Mouse (Mus musculus) liver, embryonic 11.5 days (tissue): Measurements from ENCODE around the gene Grin2a. TPM values are rescaled to one million over a fixed set of nuclear protein-coding genes. Genes with fewer than 3 reads are reported as not detected.

Experiments
- ATAC-seq: fragments of 200-750 bp; cut with Nextera tagmentation; replicated peaks from 2 replicates; pipeline ENCODE4 v1.8.0; 2017; ENCODE audit warnings: moderate number of reproducible peaks, mild to moderate bottlenecking, moderate TSS enrichment, moderate library complexity; ENCODE audit not compliant: low FRiP score
- DNase-seq: peaks from one replicate; pipeline ENCODE4 v3.0.0-alpha.2; 2017; ENCODE audit warnings: low spot score
- H3K27ac ChIP-seq: fragments of 300-500 bp; sonication (generic); 2 replicates; pipeline ENCODE4 v1.5.1; 2014; ENCODE audit warnings: mild to moderate bottlenecking, low read depth, low read length, control low read depth
- H3K27me3 ChIP-seq: fragments of 300-500 bp; sonication (generic); replicated peaks from 2 replicates; pipeline ENCODE4 v1.6.1; 2014; ENCODE audit warnings: low read length, mixed read lengths; ENCODE audit not compliant: control insufficient read depth, insufficient read depth
- H3K36me3 ChIP-seq: fragments of 300-500 bp; sonication (generic); 2 replicates; pipeline ENCODE4 v1.6.1; 2014; ENCODE audit warnings: mild to moderate bottlenecking, low read length, moderate library complexity, mixed read lengths; ENCODE audit not compliant: control insufficient read depth, insufficient read depth
- H3K4me1 ChIP-seq: fragments of 300-500 bp; sonication (generic); replicated peaks from 2 replicates; pipeline ENCODE4 v1.6.1; 2014; ENCODE audit warnings: low read length, mixed read lengths; ENCODE audit not compliant: control insufficient read depth, insufficient read depth
- H3K4me2 ChIP-seq: fragments of 300-500 bp; sonication (generic); 2 replicates; pipeline ENCODE4 v1.6.1; 2014; ENCODE audit warnings: mild to moderate bottlenecking, control low read depth, moderate library complexity
- H3K4me3 ChIP-seq: fragments of 300-500 bp; sonication (generic); 2 replicates; pipeline ENCODE4 v1.5.1; 2014; ENCODE audit warnings: low read depth, low read length, control low read depth
- H3K9ac ChIP-seq: fragments of 300-500 bp; sonication (generic); 2 replicates; pipeline ENCODE4 v1.6.1; 2014; ENCODE audit warnings: low read depth, low read length, control low read depth
- H3K9me3 ChIP-seq: fragments of 300-500 bp; sonication (generic); 2 replicates; pipeline ENCODE4 v1.6.1; 2016; ENCODE audit warnings: low read length, inconsistent platforms, mixed read lengths; ENCODE audit not compliant: control insufficient read depth
- WGBS: fragments of 180-500 bp; shearing (Covaris S2); extraction: QIAGEN DNeasy Blood & Tissue Kit; methylation state at CpG from one replicate; pipeline ENCODE4 v1.1.7; 2014; 5-methylcytosine and 5-hydroxymethylcytosine counted together
- polyA plus RNA-seq: library from polyadenylated mRNA; unstranded; fragments of >200 nt; fragmentation: Nextera tagmentation; extraction: Ambion mirVana; gene quantifications from 2 replicates; pipeline ENCODE4 v1.2.1, GENCODE M21; 2014

Gene Grin2a
- polyA plus RNA-seq, 1 experiment from 2014 or later = 0.70 TPM

DNA sequence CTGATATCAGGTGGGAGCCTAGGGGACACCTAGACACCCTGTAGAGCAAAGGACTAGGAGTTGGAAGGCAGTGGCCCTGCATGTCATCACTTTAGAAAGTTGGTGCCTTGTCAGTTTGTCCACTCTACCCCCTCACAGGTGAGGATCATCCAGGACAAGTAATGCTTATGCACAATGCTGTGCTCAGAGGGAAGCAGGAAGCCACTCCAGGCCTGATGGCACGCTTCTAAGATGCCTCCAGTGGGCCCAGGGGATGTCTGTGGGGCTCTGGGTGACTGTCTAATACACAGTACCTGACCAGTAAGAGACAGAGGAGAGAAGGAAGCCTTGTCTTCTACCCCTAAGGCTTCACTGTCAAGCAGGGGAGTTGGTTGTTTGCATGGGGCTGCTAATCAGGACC, 7.6 kb upstream of the Grin2a start:
- Histone ChIP-seq H3K27me3 (no peaks in the 10 kb centered on the region), H3K4me2 (no peak overlapping the region), H3K36me3 (no peaks in the 10 kb centered on the region), H3K27ac (no peak overlapping the region), H3K4me1 (no peaks in the 10 kb centered on the region), H3K4me3 (no peak overlapping the region), H3K9me3 (no peaks in the 10 kb centered on the region), H3K9ac (no peak overlapping the region)
- ATAC-seq (no peak), DNase-seq (no peak)
- WGBS = 41% methylated on average over 1 of the region's 1 CpGs

DNA sequence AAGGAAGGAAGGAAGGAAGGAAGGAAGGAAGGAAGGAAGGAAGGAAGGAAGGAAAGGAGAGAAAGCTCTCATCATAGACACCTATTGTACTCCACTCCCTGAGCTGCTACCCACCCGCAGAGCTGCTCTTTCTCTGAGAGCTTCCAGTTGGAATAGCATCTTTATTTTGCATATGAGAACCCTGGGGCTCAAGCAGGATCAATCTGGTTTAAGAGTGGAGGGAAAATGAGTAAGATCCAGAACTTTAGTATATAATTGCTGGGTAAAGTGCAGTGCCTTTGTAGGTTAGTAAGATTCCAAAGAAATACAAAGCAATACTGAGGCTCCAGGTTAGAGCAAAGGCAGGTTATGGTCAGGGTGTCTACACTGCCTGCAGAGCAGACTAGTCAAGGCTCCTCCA, 6.2 kb upstream of the Grin2a start:
- ATAC-seq (no peak), DNase-seq (no peak)
- H3K27me3 ChIP-seq = no peaks in the 10 kb centered on the region; the same call in 1 of the 2 replicates
- H3K36me3 ChIP-seq = no peaks in the 10 kb centered on the region
- no peak overlapping the region for H3K4me2 ChIP-seq
- WGBS = 40% methylated on average over 1 of the region's 1 CpGs
- H3K27ac ChIP-seq = no peak overlapping the region
- H3K9ac ChIP-seq = no peak overlapping the region
- no peaks in the 10 kb centered on the region for H3K4me1 ChIP-seq
- H3K4me3 ChIP-seq = no peak overlapping the region
- H3K9me3 ChIP-seq = no peaks in the 10 kb centered on the region

DNA sequence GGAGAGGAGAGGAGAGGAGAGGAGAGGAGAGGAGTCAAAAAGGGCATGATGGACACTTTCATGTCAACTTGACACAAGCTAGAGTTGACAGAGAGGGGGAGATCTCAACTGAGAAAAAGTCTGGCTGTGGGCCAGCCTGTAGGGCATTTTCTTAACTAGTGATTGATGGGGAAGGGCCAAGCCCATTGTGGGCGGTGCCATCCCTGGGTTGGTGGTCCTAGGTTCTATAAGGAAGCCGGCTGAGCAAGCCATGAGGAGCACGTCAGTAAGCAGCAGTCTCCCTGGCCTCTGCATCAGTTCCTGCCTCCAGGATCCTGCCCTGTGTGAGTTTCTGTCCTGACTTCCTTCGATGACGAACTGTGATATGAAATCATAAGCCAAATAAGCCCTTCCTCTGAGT, 4.6 kb upstream of the Grin2a start:
- Histone ChIP-seq H3K9me3 (no peaks in the 10 kb centered on the region), H3K36me3 (no peaks in the 10 kb centered on the region), H3K27me3 (peaks cover 14% of the 10 kb centered on the region), H3K9ac (no peak overlapping the region), H3K4me2 (no peak overlapping the region), H3K27ac (no peak overlapping the region), H3K4me1 (no peaks in the 10 kb centered on the region), H3K4me3 (no peak overlapping the region)
- WGBS = 56% methylated on average over 5 of the region's 5 CpGs
- no peak for DNase-seq
- no peak for ATAC-seq

DNA sequence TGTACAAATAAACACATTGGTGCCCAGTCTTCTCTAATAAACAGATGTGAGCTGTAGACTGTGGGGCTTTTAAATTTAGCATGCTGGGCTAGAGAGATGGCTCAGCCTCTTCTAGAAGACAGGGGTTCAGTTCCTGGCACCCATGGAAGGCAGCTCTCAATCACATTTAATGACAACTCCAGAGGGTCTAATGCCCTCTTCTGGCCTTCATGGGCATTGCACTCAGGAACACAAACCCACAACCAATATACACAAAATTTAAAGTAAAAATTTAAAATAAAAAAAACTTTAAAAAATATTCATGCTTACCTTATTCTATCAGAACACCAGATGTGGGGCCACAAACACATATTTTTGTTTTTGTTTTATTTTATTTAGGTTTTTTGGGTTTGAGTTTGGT, 2.6 kb upstream of the Grin2a start:
- H3K9me3 ChIP-seq = no peaks in the 10 kb centered on the region
- H3K4me2 ChIP-seq = no peak overlapping the region
- ATAC-seq (no peak), DNase-seq (no peak)
- H3K4me1 ChIP-seq = no peaks in the 10 kb centered on the region
- H3K9ac ChIP-seq = no peak overlapping the region
- no peak overlapping the region for H3K4me3 ChIP-seq
- H3K27ac ChIP-seq = no peak overlapping the region
- H3K27me3 ChIP-seq = peaks cover 34% of the 10 kb centered on the region
- no peaks in the 10 kb centered on the region for H3K36me3 ChIP-seq

DNA sequence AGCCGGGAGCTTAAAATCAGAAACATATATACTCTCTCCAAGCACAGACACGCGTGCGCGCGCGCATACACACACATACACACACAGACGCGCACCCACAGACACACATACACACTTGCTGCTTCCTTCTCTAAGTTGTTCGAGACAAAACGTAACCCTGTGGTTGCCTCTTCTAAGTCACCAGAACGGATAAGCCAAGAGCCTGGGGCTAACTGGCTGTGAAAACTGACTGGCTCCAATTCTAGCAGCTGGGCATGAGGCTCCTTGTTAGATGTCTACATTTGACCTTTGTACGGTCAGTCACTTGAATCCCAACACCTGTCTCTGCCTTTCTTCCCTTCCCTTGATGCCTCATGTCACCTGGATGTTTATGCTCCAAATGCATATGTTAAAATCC, 452 bp upstream of the Grin2a start:
- DNase-seq (no peak), ATAC-seq (no peak)
- Histone ChIP-seq H3K4me2 (peak overlapping the region; percentile 63), H3K4me1 (no peaks in the 10 kb centered on the region), H3K9ac (no peak overlapping the region), H3K36me3 (no peaks in the 10 kb centered on the region), H3K27me3 (peaks cover 52% of the 10 kb centered on the region), H3K9me3 (no peaks in the 10 kb centered on the region), H3K4me3 (no peak overlapping the region), H3K27ac (no peak overlapping the region)
- WGBS = 28% methylated on average over 13 of the region's 13 CpGs

DNA sequence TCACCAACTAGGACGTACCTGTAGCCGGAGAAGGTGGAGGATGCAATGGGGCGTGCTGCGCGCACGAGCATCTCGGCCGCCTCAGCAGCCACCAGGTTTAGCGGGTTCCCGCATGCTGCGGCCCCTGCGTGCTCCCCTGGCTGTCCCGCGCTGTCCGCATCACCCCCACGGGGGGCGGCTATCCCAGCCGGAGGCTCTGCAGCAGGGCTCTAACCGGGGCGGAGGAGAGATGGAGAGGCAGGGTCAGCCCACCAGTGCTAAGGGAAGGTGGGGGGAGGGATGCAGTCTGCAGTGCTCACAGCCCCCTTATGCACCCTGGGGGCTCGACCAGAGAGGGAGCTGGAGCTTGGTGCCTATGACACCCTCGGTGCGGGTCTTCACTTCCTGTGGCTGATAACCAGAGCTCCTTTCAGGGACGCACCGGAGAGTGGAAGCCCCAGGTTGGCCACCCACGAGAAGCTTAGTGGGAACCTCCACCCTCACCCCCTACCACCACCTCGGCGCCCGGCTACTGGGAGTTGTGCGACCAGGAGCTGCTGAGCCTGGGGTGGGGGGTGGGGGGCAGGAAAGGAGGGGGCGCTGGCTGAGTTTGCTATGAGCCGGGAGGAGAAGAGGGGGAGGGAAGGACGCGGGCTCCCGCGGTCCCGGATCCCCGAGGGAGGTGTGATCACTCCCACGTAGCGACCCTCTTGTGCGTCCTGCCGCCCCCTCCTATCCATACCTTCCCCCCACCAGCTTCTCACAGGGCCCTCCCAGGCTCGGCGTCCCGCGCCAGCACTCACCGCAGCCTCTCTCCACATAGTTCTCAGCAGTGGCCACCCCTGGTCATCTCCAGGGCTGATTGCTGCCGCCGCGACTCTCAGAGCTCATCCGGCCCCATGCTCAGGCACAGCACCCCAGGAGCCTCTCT, 1.1 kb downstream of the Grin2a start:
- Histone ChIP-seq H3K4me3 (peak overlapping the region; percentile 33), H3K4me1 (no peaks in the 10 kb centered on the region), H3K36me3 (no peaks in the 10 kb centered on the region), H3K9me3 (no peaks in the 10 kb centered on the region), H3K9ac (no peak overlapping the region), H3K27me3 (peaks cover 54% of the 10 kb centered on the region), H3K27ac (no peak overlapping the region), H3K4me2 (peak overlapping the region; percentile 63)
- WGBS = 3% methylated on average over 46 of the region's 51 CpGs
- ATAC-seq (no peak), DNase-seq (peak; percentile 34)

DNA sequence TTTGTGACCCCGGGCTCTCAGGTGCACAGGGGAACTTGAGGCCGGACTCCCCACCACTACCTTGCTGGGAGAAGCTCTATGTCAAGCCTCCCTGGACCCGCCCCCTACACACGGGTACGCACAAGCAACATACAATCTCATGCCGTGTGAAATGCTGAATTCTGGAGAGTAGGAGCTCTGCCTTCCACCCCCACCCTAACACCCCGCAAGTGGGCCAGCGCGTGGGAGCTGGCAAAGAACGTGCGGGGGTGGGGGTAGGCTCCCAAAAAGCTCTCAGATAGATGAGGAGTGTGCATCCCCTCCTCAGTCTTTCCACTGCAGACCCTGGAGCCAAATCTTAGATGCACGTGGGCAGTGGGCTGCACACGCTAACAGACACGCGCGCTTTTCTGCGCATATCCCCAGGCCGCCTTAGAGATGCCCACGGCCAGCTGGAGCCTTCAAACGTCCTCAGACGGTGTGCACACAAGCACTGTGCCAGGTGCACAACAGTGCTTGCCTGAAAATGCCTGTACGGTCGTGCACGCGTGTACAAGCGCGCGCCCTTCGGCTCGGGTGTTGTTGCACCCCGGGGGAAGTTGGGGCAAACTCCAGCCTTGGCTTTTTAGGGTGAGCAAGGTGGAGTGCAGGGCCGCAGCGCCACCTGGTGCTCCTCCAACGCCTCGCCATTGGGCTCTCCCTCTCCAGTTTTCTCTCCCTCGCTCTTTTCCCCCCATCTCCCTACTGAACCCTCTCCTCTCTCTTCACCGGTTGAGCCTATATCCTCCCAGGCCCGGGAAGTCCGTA, 1.9 kb downstream of the Grin2a start:
- H3K27me3 ChIP-seq = peaks cover 54% of the 10 kb centered on the region
- no peak for ATAC-seq
- 2% methylated on average over 39 of the region's 39 CpGs for WGBS

DNA sequence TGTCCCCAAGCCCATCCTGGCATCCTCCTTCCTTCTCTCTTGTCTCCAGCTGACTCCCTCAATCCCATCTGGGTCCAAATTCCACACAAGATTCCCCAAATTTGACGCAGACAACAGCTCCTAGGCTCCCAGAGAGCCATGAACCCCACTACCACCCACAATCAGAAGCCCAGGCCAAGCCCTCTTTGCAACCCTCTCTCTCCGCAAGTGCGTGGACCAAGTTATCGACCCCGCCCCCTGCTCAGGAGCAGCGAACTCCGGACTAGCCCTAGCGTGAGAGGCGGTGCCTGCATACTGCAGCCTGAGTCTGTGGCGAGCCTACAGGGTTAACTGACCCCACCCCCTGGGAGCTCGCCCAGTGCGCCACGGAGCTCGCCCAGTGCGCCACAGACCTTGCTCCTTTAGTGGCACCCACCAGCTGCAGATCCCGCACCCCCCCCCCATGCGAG, 2.6 kb downstream of the Grin2a start:
- Histone ChIP-seq H3K4me3 (peak overlapping the region; percentile 23; the same call in 1 of the 2 replicates), H3K27me3 (peaks cover 54% of the 10 kb centered on the region), H3K36me3 (no peaks in the 10 kb centered on the region), H3K27ac (no peak overlapping the region), H3K4me1 (no peaks in the 10 kb centered on the region), H3K4me2 (peak overlapping the region; percentile 63), H3K9me3 (no peaks in the 10 kb centered on the region), H3K9ac (no peak overlapping the region)
- peak; percentile 43; the same call in 1 of the 2 replicates for ATAC-seq
- DNase-seq = no peak
- WGBS = 3% methylated on average over 17 of the region's 17 CpGs

More for the DNA sequence above, 1.9 kb downstream of the Grin2a start:
- no peak overlapping the region for H3K27ac ChIP-seq
- H3K9me3 ChIP-seq = no peaks in the 10 kb centered on the region
- peak overlapping the region; percentile 63 for H3K4me2 ChIP-seq
- H3K4me1 ChIP-seq = no peaks in the 10 kb centered on the region
- H3K36me3 ChIP-seq = no peaks in the 10 kb centered on the region
- peak overlapping the region; percentile 33; the same call in 1 of the 2 replicates for H3K4me3 ChIP-seq
- H3K9ac ChIP-seq = no peak overlapping the region
- peak; percentile 55 for DNase-seq
